Mouse (Mus musculus) cerebellum, postnatal 36 days (tissue): ENCODE results near the gene Tank.
A peak's percentile ranks its signal among the peaks of the same experiment; 100 is the strongest.

Experiments
- DNase-seq, 2 experiments: peaks; one replicate each; pipeline ENCODE4 v3.0.0; 2021 to 2022; ENCODE audit warnings: mixed read lengths in 2 of 2

The Tank gene

GRCm38 (mm10) chr2:61656421-61657411 is 78.3 kb downstream of the Tank start:
- peak; percentile 71 to 76 for DNase-seq

- no peak for DNase-seq
Observed at GRCm38 (mm10) chr2:61659254-61659653, 80.9 kb downstream of the Tank start.

DNA sequence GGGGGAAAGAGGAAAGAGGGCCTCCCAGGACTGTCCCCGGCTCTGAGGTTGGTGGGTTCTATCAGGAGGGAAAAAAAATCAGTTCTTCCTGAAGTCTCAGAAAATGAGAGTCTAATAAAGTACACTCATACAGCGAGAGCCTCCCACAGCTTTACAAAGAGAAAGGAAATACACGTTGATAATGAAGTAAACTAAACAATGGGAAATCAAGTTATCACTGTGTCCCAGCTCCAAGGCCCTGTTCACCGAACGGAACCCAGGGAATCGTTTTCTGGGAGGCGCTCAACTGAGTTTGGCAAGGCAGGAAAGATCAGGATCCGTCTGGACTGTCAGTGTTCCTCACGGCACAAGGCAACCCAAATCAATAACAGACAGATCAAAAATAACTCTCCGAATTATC is 84.4 kb downstream of the Tank start:
- DNase-seq, result no peak

DNA sequence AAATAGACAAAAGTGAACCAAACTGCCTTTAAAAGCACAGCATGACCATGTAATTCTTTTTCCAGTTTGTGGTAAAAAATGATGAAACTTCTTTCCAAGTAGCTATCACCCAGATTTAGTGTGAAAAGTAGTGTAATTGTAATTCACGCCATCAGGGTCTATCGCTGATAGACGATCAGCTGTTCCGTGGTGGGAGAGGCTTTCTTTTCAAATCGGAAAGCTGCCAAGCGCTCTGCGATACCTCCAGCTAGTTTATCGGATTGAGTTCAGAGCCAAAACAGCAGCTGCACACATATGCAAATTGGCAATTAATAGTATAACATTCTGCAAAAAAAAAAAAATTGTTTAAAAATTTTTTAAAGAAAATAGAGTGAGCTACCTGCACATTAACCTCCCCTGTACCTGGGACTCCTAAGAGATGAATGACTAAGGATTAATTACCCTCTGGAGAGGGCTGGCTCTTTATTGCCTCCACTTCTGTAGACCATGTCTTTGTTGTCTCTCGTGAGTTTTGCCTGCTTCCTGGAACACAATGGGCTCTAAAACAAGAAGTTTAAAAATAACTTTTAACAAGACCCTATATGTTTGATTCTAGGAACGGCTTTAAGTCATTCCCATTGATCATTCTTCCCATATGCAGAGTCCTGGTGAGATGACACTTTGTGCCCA is 85.3 kb downstream of the Tank start:
- no peak for DNase-seq

- DNase-seq, result no peak
Observed at GRCm38 (mm10) chr2:61667420-61667819, 89.0 kb downstream of the Tank start.

- DNase-seq, result peak; percentile 67 to 75
Observed at GRCm38 (mm10) chr2:61668260-61668659, 89.9 kb downstream of the Tank start.

DNA sequence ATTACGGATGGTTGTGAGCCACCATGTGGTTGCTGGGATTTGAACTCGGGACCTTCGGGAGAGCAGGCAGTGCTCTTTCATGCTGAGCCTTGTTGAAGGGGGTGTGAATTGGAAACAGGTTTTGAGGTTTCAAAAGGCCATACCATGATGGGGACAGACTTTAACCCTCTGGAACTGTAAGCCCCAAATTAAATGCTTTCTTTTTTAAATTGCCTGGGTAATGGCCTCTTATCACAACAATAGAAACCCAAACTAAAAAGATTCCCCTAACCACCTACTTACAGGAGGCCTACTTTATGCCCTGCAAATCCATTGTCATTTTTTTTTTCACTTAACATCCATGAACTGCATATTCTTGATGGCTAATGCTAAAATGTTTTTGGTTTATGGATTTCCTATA is 96.2 kb downstream of the Tank start:
- DNase-seq, result no peak

DNA sequence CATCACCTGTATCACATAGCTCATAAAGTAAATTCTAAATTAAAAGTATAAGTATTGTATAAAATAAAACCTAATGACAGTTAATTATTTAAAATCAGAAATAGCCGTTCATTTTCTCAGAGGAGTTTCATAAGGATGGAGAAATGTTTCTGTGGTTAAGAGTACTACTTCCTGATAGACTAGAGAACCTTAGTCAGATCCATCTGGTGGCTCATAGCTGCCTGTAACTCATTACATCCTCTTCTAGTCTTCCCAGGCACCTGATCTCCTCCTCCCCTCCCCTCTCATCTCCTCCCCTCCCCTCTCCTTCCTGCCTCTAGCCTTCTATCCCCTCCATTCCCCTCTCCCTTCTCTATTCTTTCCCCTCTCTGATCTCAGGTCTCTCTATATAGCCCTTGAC is 103.2 kb downstream of the Tank start:
- DNase-seq, result no peak

GRCm38 (mm10) chr2:61686533-61686932 is 108.1 kb downstream of the Tank start:
- DNase-seq, result no peak

DNA sequence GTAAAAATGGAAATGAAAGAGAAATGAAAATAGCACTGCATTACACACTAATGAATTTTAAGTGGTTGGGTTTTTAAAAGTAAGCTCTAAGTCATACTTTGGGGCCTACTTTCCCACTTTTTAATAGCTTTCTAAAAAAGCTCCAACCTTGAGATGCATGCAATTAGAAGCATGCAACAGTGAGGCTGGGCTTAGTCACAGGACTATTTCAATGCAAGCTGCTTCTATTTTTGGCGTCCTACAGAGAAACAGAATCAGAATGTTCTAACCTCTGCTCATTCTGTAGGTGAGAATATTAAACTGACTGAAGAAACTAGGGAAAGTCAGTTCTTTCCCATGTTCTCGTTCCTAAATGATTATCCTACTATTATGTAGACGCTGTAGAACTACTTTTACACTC is 110.7 kb downstream of the Tank start:
- DNase-seq, result no peak
